Mouse (Mus musculus): ENCODE measurements around the gene Gm20441.
A peak's percentile ranks its signal among the peaks of the same experiment; 100 is the strongest.
"Not testable (repeated sequence)": the region's sequence is repeated elsewhere in the genome, so short reads cannot be mapped to it uniquely, and the experiment has no call there.

Gene Gm20441

GRCm38 (mm10) chr10:75779206-75780174 lies 1.3 kb downstream of the Gm20441 start:
- DNase-seq (ENCODE audit: low spot score in 2 of 2): no peak

- no peak for DNase-seq (ENCODE audit: low spot score in 2 of 2)
These were observed 2.9 kb downstream of the Gm20441 start for GRCm38 (mm10) chr10:75777885-75778284.

- DNase-seq (ENCODE audit: low spot score in 2 of 2): no peak
These were observed 4.2 kb downstream of the Gm20441 start for GRCm38 (mm10) chr10:75776562-75776961.

GRCm38 (mm10) chr10:75774587-75774986 lies 6.2 kb downstream of the Gm20441 start:
- DNase-seq (ENCODE audit: low spot score in 2 of 2): no peak

GRCm38 (mm10) chr10:75774102-75774501 lies 6.7 kb downstream of the Gm20441 start:
- DNase-seq (ENCODE audit: low spot score in 2 of 2): no peak

- peak; percentile 59 to 90 for DNase-seq (ENCODE audit: low spot score in 2 of 2)
These were observed 7.7 kb downstream of the Gm20441 start, which contains the start of gene Ddt for GRCm38 (mm10) chr10:75772795-75773664. Ddt (minus strand) TSS chr10:75773414.

- DNase-seq (ENCODE audit: low spot score in 2 of 2): not testable (repeated sequence)
These were observed 13.0 kb downstream of the Gm20441 start for GRCm38 (mm10) chr10:75767756-75768155.

- no peak for DNase-seq (ENCODE audit: low spot score in 2 of 2)
These were observed 13.9 kb downstream of the Gm20441 start for GRCm38 (mm10) chr10:75766856-75767255.

GRCm38 (mm10) chr10:75764519-75765473 lies 16.0 kb downstream of the Gm20441 start:
- DNase-seq (ENCODE audit: low spot score in 2 of 2): peak; percentile 79 to 91

GRCm38 (mm10) chr10:75763682-75764518 lies 16.9 kb downstream of the Gm20441 start, which contains the start of gene Cabin1:
Cabin1 (minus strand) TSS chr10:75764341.
- peak; percentile 92 to 98 for DNase-seq (ENCODE audit: low spot score in 2 of 2)

GRCm38 (mm10) chr10:75762413-75762812 lies 18.3 kb downstream of the Gm20441 start:
- DNase-seq (ENCODE audit: low spot score in 2 of 2): peak in 1 of 2 experiments; percentile 49

GRCm38 (mm10) chr10:75760311-75760710 lies 20.4 kb downstream of the Gm20441 start:
- no peak for DNase-seq (ENCODE audit: low spot score in 2 of 2)

GRCm38 (mm10) chr10:75756719-75757118 lies 24.0 kb downstream of the Gm20441 start:
- no peak for DNase-seq (ENCODE audit: low spot score in 2 of 2)

GRCm38 (mm10) chr10:75744017-75744416 lies 36.7 kb downstream of the Gm20441 start:
- DNase-seq (ENCODE audit: low spot score in 2 of 2): peak; percentile 78 to 88

GRCm38 (mm10) chr10:75743369-75743768 lies 37.4 kb downstream of the Gm20441 start:
- no peak for DNase-seq (ENCODE audit: low spot score in 2 of 2)

- DNase-seq (ENCODE audit: low spot score in 2 of 2): no peak
These were observed 39.9 kb downstream of the Gm20441 start for GRCm38 (mm10) chr10:75740866-75741265.

GRCm38 (mm10) chr10:75725449-75725848 lies 55.3 kb downstream of the Gm20441 start:
- no peak for DNase-seq (ENCODE audit: low spot score in 2 of 2)

Data from spleen, postnatal 10 days (tissue).